Mouse (Mus musculus): ENCODE results near the gene Hdac8.

Hdac8 gene

GRCm38 (mm10) chrX:102504644-102505481 is at the start of gene Hdac8:
Gene Hdac8, minus strand, starts transcription at chrX:102505359.
- CTCF ChIA-PET: no interaction called here

GRCm38 (mm10) chrX:102509205-102509604 is 4.0 kb upstream of the Hdac8 start:
- CTCF ChIA-PET: no interaction called here

- CTCF ChIA-PET: interaction anchor here (0.6 kb wide), 1 partner anchor 248 kb away, joined by 3 read pairs; no protein-coding TSS in a partner anchor
These were observed 980 bp downstream of the Hdac8 start for GRCm38 (mm10) chrX:102504179-102504578.

GRCm38 (mm10) chrX:102493992-102494730 is 11.0 kb downstream of the Hdac8 start:
- CTCF ChIA-PET: interaction anchor here (1.0 kb wide), 1 partner anchor 167 kb away, joined by 5 read pairs; no protein-coding TSS in a partner anchor

GRCm38 (mm10) chrX:102485575-102485974 is 19.6 kb downstream of the Hdac8 start:
- CTCF ChIA-PET: no interaction called here

GRCm38 (mm10) chrX:102479665-102480064 is 25.5 kb downstream of the Hdac8 start:
- CTCF ChIA-PET: no interaction called here

- CTCF ChIA-PET: no interaction called here
These were observed 26.2 kb downstream of the Hdac8 start for GRCm38 (mm10) chrX:102478965-102479364.

GRCm38 (mm10) chrX:102478481-102478880 is 26.7 kb downstream of the Hdac8 start:
- CTCF ChIA-PET: no interaction called here

- CTCF ChIA-PET: no interaction called here
These were observed 28.4 kb downstream of the Hdac8 start for GRCm38 (mm10) chrX:102476784-102477183.

GRCm38 (mm10) chrX:102475555-102475954 is 29.6 kb downstream of the Hdac8 start:
- CTCF ChIA-PET: no interaction called here

GRCm38 (mm10) chrX:102418343-102419127 is 86.6 kb downstream of the Hdac8 start:
- CTCF ChIA-PET: no interaction called here

GRCm38 (mm10) chrX:102416972-102417371 is 88.2 kb downstream of the Hdac8 start:
- CTCF ChIA-PET: no interaction called here

GRCm38 (mm10) chrX:102416386-102416785 is 88.8 kb downstream of the Hdac8 start:
- CTCF ChIA-PET: no interaction called here

GRCm38 (mm10) chrX:102384765-102385164 is 120.4 kb downstream of the Hdac8 start:
- CTCF ChIA-PET: no interaction called here

- CTCF ChIA-PET: no interaction called here
These were observed 122.0 kb downstream of the Hdac8 start for GRCm38 (mm10) chrX:102383151-102383550.

GRCm38 (mm10) chrX:102366510-102366909 is 138.6 kb downstream of the Hdac8 start:
- CTCF ChIA-PET: no interaction called here

- CTCF ChIA-PET: interaction anchor here (0.6 kb wide), 1 partner anchor 566 kb away, joined by 3 read pairs; no protein-coding TSS in a partner anchor
These were observed 142.9 kb downstream of the Hdac8 start for GRCm38 (mm10) chrX:102362244-102362643.

GRCm38 (mm10) chrX:102353412-102353811 is 151.7 kb downstream of the Hdac8 start:
- CTCF ChIA-PET: no interaction called here

- CTCF ChIA-PET: no interaction called here
These were observed 155.1 kb downstream of the Hdac8 start for GRCm38 (mm10) chrX:102349843-102350731.

GRCm38 (mm10) chrX:102348886-102349486 is 156.2 kb downstream of the Hdac8 start:
- CTCF ChIA-PET: no interaction called here

- CTCF ChIA-PET: no interaction called here
These were observed 163.5 kb downstream of the Hdac8 start for GRCm38 (mm10) chrX:102341688-102342087.

Data from spleen, embryonic (tissue).